Mouse (Mus musculus): ENCODE data around the gene Prkch.

The Prkch gene

GRCm38 (mm10) chr12:73673783-73674182 lies 89.2 kb downstream of the Prkch start:
- in situ Hi-C loops (cut with MboI, MseI) = no loop called here

- in situ Hi-C loops (cut with MboI, MseI) = loop anchor here (5.0 kb wide), 1 partner anchor 53 kb away; no protein-coding TSS in a partner anchor
Measured at GRCm38 (mm10) chr12:73675212-73675611, 90.6 kb downstream of the Prkch start.

GRCm38 (mm10) chr12:73679400-73679801 lies 94.8 kb downstream of the Prkch start:
- in situ Hi-C loops (cut with MboI, MseI) = loop anchor here (5.0 kb wide), 1 partner anchor 57 kb away; no protein-coding TSS in a partner anchor

- in situ Hi-C loops (cut with MboI, MseI) = no loop called here
Measured at GRCm38 (mm10) chr12:73682921-73683346, 98.3 kb downstream of the Prkch start.

GRCm38 (mm10) chr12:73685875-73686274 lies 101.3 kb downstream of the Prkch start:
- in situ Hi-C loops (cut with MboI, MseI) = no loop called here

- in situ Hi-C loops (cut with MboI, MseI) = no loop called here
Measured at GRCm38 (mm10) chr12:73686456-73686855, 101.9 kb downstream of the Prkch start.

- in situ Hi-C loops (cut with MboI, MseI) = no loop called here
Measured at GRCm38 (mm10) chr12:73687077-73688035, 102.8 kb downstream of the Prkch start.

- in situ Hi-C loops (cut with MboI, MseI) = no loop called here
Measured at GRCm38 (mm10) chr12:73692321-73692720, 107.7 kb downstream of the Prkch start.

GRCm38 (mm10) chr12:73693347-73693746 lies 108.8 kb downstream of the Prkch start:
- in situ Hi-C loops (cut with MboI, MseI) = no loop called here

GRCm38 (mm10) chr12:73694690-73695089 lies 110.1 kb downstream of the Prkch start:
- in situ Hi-C loops (cut with MboI, MseI) = loop anchor here (5.0 kb wide), 1 partner anchor 132 kb away; no protein-coding TSS in a partner anchor

GRCm38 (mm10) chr12:73695110-73695509 lies 110.5 kb downstream of the Prkch start:
- in situ Hi-C loops (cut with MboI, MseI) = loop anchor here (5.0 kb wide), 1 partner anchor 133 kb away; no protein-coding TSS in a partner anchor

- in situ Hi-C loops (cut with MboI, MseI) = loop anchor here (5.0 kb wide), 1 partner anchor 134 kb away; no protein-coding TSS in a partner anchor
Measured at GRCm38 (mm10) chr12:73696084-73696483, 111.5 kb downstream of the Prkch start.

GRCm38 (mm10) chr12:73696946-73697345 lies 112.3 kb downstream of the Prkch start:
- in situ Hi-C loops (cut with MboI, MseI) = loop anchor here (5.0 kb wide), 1 partner anchor 135 kb away; no protein-coding TSS in a partner anchor

- in situ Hi-C loops (cut with MboI, MseI) = loop anchor here (5.0 kb wide), 1 partner anchor 136 kb away; no protein-coding TSS in a partner anchor
Measured at GRCm38 (mm10) chr12:73698436-73698835, 113.8 kb downstream of the Prkch start.

GRCm38 (mm10) chr12:73698841-73699240 lies 114.2 kb downstream of the Prkch start:
- in situ Hi-C loops (cut with MboI, MseI) = loop anchor here (5.0 kb wide), 1 partner anchor 137 kb away; no protein-coding TSS in a partner anchor

- in situ Hi-C loops (cut with MboI, MseI) = loop anchor here (5.0 to 25.0 kb wide), 2 partner anchors 137 to 263 kb away; partner anchors contain the start of gene Snapc1
Measured at GRCm38 (mm10) chr12:73699471-73700186, 115.0 kb downstream of the Prkch start.

GRCm38 (mm10) chr12:73700544-73701069 lies 116.0 kb downstream of the Prkch start:
- in situ Hi-C loops (cut with MboI, MseI) = loop anchor here (25.0 kb wide), 1 partner anchor 262 kb away; the partner anchor contains the start of gene Snapc1

- in situ Hi-C loops (cut with MboI, MseI) = loop anchor here (25.0 kb wide), 1 partner anchor 260 kb away; the partner anchor contains the start of gene Snapc1
Measured at GRCm38 (mm10) chr12:73701999-73702398, 117.4 kb downstream of the Prkch start.

GRCm38 (mm10) chr12:73704382-73704781 lies 119.8 kb downstream of the Prkch start:
- in situ Hi-C loops (cut with MboI, MseI) = loop anchor here (25.0 kb wide), 1 partner anchor 258 kb away; the partner anchor contains the start of gene Snapc1

GRCm38 (mm10) chr12:73705097-73705690 lies 120.6 kb downstream of the Prkch start:
- in situ Hi-C loops (cut with MboI, MseI) = loop anchor here (25.0 kb wide), 1 partner anchor 257 kb away; the partner anchor contains the start of gene Snapc1

- in situ Hi-C loops (cut with MboI, MseI) = loop anchor here (25.0 kb wide), 1 partner anchor 254 kb away; the partner anchor contains the start of gene Snapc1
Measured at GRCm38 (mm10) chr12:73708498-73708897, 123.9 kb downstream of the Prkch start.

Data from T-helper 2 cell (primary cell).